Comparison of ENCODE assay signal across 7 mouse cellular contexts in the genomic region with DNA sequence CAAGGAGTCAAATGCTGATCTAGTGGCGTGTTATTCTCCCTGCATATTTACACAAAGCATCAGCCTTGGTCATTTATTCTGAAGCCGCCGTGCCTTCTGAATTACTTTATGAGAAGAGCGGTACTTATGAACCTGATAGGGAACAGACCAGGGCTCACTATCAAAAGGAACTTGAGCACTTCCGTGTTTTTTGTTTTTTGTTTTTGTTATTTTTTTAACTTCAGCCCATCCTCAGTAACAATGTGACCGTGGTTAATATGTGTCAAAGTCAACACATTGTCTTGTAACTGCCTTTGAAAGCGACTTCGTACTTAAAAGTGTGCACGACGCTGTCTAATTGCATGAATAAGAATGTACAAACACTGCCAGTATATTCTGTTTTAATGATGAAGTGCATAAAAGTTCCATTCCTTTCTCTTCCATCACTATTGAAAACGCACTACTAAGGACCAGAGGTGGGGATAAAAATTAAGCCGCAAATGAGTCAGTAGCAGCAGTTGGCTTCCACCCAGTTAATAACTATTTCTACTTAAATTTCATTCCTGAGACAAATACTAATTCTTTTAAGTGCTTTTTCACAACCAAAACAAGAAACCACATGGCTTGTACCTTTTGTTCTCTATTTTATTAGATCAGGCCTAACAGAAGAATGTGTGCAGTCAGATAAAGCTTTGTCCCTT. TPM values are rescaled to one million over a fixed set of nuclear protein-coding genes. Genes with fewer than 3 reads are reported as not detected.
DNase-seq lines count a peak whose midpoint lies in the region; ATAC-seq and TF ChIP-seq lines count a peak whose summit lies in the region.

No protein-coding gene starts in this region.

- H3K27me3 ChIP-seq in lung, embryonic 14.5 days (ENCODE audit: insufficient read depth, low read length) = no peaks in the 10 kb centered on the region
- H3K27me3 ChIP-seq in forebrain, embryonic 13.5 days = peaks cover 9% of the 10 kb centered on the region; the same call in 1 of the 2 replicates
- peaks cover 6% of the 10 kb centered on the region; the same call in 1 of the 2 replicates for H3K27me3 ChIP-seq in limb, embryonic 12.5 days
- no peaks in the 10 kb centered on the region for H3K27me3 ChIP-seq in stomach, embryonic 14.5 days (ENCODE audit: control insufficient read depth, insufficient read depth, low read length)

- H3K27ac ChIP-seq in lung, embryonic 14.5 days (ENCODE audit: low read depth) = no peak overlapping the region
- H3K27ac ChIP-seq in forebrain, embryonic 13.5 days = peak overlapping the region; percentile 87
- no peak overlapping the region for H3K27ac ChIP-seq in limb, embryonic 12.5 days
- H3K27ac ChIP-seq in stomach, embryonic 14.5 days (ENCODE audit: low read length) = no peak overlapping the region

- TF ChIP-seq CTCF in lung, embryonic 14.5 days (IDR thresholded peaks at IDR 0.05; ENCODE audit: low read depth) = no peak

- no peak for DNase-seq in lung, embryonic 14.5 days
- no peak for DNase-seq in lung, postnatal 36 days
- DNase-seq in urinary bladder, postnatal 36 days (ENCODE audit: low spot score in 2 of 2) = no peak
- no peak for DNase-seq in thymus, postnatal 25 days

- H3K36me3 ChIP-seq in lung, embryonic 14.5 days (ENCODE audit: insufficient read depth) = no peaks in the 10 kb centered on the region
- no peaks in the 10 kb centered on the region for H3K36me3 ChIP-seq in forebrain, embryonic 13.5 days (ENCODE audit: poor library complexity, severe bottlenecking)
- H3K36me3 ChIP-seq in limb, embryonic 12.5 days = no peaks in the 10 kb centered on the region
- no peaks in the 10 kb centered on the region for H3K36me3 ChIP-seq in stomach, embryonic 14.5 days (ENCODE audit: control insufficient read depth, insufficient read depth, low read length)

- peak overlapping the region; percentile 48 for H3K4me3 ChIP-seq in lung, embryonic 14.5 days (ENCODE audit: low read depth, low read length)
- peak overlapping the region; percentile 63 for H3K4me3 ChIP-seq in forebrain, embryonic 13.5 days
- peak overlapping the region; percentile 64 for H3K4me3 ChIP-seq in limb, embryonic 12.5 days (replicated peaks)
- peak overlapping the region; percentile 47 for H3K4me3 ChIP-seq in stomach, embryonic 14.5 days (ENCODE audit: low read depth, low read length)

- peak overlapping the region; percentile 80 for H3K4me2 ChIP-seq in lung, embryonic 14.5 days
- peak overlapping the region; percentile 90 for H3K4me2 ChIP-seq in forebrain, embryonic 13.5 days
- H3K4me2 ChIP-seq in limb, embryonic 12.5 days = peak overlapping the region; percentile 93
- H3K4me2 ChIP-seq in stomach, embryonic 14.5 days (replicated peaks; ENCODE audit: low read depth, low read length) = peak overlapping the region; percentile 83

- no peaks in the 10 kb centered on the region for H3K9me3 ChIP-seq in lung, embryonic 14.5 days (ENCODE audit: low read depth, low read length)
- H3K9me3 ChIP-seq in forebrain, embryonic 13.5 days (replicated peaks) = no peaks in the 10 kb centered on the region
- H3K9me3 ChIP-seq in limb, embryonic 12.5 days = no peaks in the 10 kb centered on the region
- no peaks in the 10 kb centered on the region for H3K9me3 ChIP-seq in stomach, embryonic 14.5 days (ENCODE audit: control insufficient read depth, low read depth, low read length)

- WGBS in lung, embryonic 14.5 days = 21% methylated on average over 12 of the region's 12 CpGs
- WGBS in forebrain, embryonic 13.5 days = 2% methylated on average over 12 of the region's 12 CpGs
- WGBS in limb, embryonic 12.5 days = 16% methylated on average over 12 of the region's 12 CpGs
- WGBS in stomach, embryonic 14.5 days = 18% methylated on average over 12 of the region's 12 CpGs

- 0 out of 2 replicates have a peak, but pooled peaks cover 3% of the 10 kb centered on the region for H3K4me1 ChIP-seq in lung, embryonic 14.5 days (ENCODE audit: insufficient read depth)
- H3K4me1 ChIP-seq in forebrain, embryonic 13.5 days = peaks cover 14% of the 10 kb centered on the region
- peaks cover 7% of the 10 kb centered on the region; the same call in 1 of the 2 replicates for H3K4me1 ChIP-seq in limb, embryonic 12.5 days (replicated peaks)
- no peaks in the 10 kb centered on the region for H3K4me1 ChIP-seq in stomach, embryonic 14.5 days (ENCODE audit: control insufficient read depth, insufficient read depth, low read length)

- ATAC-seq in lung, embryonic 14.5 days (ENCODE audit: insufficient read depth) = no peak
- no peak for ATAC-seq in forebrain, embryonic 13.5 days
- ATAC-seq in limb, embryonic 12.5 days (ENCODE audit: insufficient number of reproducible peaks, insufficient read depth, low FRiP score, low TSS enrichment, low read depth) = no peak
- ATAC-seq in stomach, embryonic 14.5 days (ENCODE audit: insufficient number of reproducible peaks, insufficient read depth, low FRiP score, low read depth) = no peak

- H3K9ac ChIP-seq in lung, embryonic 14.5 days = no peak overlapping the region
- peak overlapping the region; percentile 76 for H3K9ac ChIP-seq in forebrain, embryonic 13.5 days
- peak overlapping the region; percentile 75 for H3K9ac ChIP-seq in limb, embryonic 12.5 days (replicated peaks)
- H3K9ac ChIP-seq in stomach, embryonic 14.5 days (replicated peaks; ENCODE audit: low read depth, low read length) = 0 out of 2 replicates have a peak overlapping the region, but pooled peaks have one; percentile 39

RNA-seq across cellular contexts. Expression of gene Thsd7a, which starts 0.5 kb away (rescaled TPM):
- 1.1 and 1.3 TPM in 2 replicates for polyA plus RNA-seq in lung, embryonic 14.5 days (2014; fragmentation: Nextera tagmentation; extraction: Ambion mirVana)
- polyA plus RNA-seq in forebrain, embryonic 13.5 days (2015; fragmentation: Nextera tagmentation; extraction: Ambion mirVana) = 13.4 and 15.5 TPM in 2 replicates
- polyA plus RNA-seq in limb, embryonic 12.5 days (2016; fragmentation: Nextera tagmentation; extraction: Ambion mirVana) = 4.5 and 5.6 TPM in 2 replicates
- 4.1 and 4.4 TPM in 2 replicates for polyA plus RNA-seq in stomach, embryonic 14.5 days (2014; fragmentation: Nextera tagmentation; extraction: Ambion mirVana)
